Mouse (Mus musculus): ENCODE results near the gene Map6d1. TPM values are rescaled to one million over a fixed set of nuclear protein-coding genes. Genes with fewer than 3 reads are reported as not detected.

Map6d1 gene
- polyA plus RNA-seq, 1 experiment = 1.0 TPM

DNA sequence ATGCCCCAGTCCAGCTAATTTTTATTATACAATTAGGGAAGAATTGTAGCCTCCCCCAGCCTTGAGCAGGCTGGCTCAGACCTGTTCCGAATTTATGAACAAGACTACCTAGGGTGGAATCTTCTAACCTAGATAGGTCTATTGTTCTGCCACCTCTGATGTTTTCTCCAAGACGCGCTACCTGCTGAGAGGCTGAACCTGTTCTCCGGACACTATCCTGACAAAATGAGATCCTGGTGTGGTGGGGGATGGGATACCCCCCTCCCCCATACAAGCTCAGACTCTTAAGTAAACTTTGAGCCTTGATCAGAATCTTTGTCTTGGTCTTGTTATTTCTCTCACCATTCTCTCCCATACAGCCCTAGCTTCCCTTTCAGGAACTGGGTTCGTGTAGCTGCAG lies 16.8 kb upstream of the Map6d1 start:
- Histone ChIP-seq H3K4me3 (ENCODE audit: low read depth, low read length) (no peak overlapping the region), H3K27me3 (ENCODE audit: control insufficient read depth, insufficient read depth, low read length, poor library complexity, severe bottlenecking) (no peaks in the 10 kb centered on the region), H3K27ac (ENCODE audit: insufficient read depth, low read length) (no peak overlapping the region), H3K4me1 (ENCODE audit: control insufficient read depth, insufficient read depth, low read length) (no peaks in the 10 kb centered on the region), H3K9ac (ENCODE audit: low read depth, poor library complexity, severe bottlenecking) (no peak overlapping the region), H3K9me3 (replicated peaks; ENCODE audit: control insufficient read depth, insufficient read depth, low read length, poor library complexity, severe bottlenecking) (peaks cover 5% of the 10 kb centered on the region; the same call in 1 of the 2 replicates), H3K36me3 (ENCODE audit: control insufficient read depth, insufficient read depth, low read length, poor library complexity, severe bottlenecking) (no peaks in the 10 kb centered on the region)
- TF ChIP-seq EP300 (IDR thresholded peaks at IDR 0.05; ENCODE audit: insufficient read depth, low read depth, low read length) (0 out of 2 replicates have a peak, but pooled peaks have one; percentile 20), POLR2A (IDR thresholded peaks at IDR 0.05; ENCODE audit: insufficient read depth, low read length) (no peak)

DNA sequence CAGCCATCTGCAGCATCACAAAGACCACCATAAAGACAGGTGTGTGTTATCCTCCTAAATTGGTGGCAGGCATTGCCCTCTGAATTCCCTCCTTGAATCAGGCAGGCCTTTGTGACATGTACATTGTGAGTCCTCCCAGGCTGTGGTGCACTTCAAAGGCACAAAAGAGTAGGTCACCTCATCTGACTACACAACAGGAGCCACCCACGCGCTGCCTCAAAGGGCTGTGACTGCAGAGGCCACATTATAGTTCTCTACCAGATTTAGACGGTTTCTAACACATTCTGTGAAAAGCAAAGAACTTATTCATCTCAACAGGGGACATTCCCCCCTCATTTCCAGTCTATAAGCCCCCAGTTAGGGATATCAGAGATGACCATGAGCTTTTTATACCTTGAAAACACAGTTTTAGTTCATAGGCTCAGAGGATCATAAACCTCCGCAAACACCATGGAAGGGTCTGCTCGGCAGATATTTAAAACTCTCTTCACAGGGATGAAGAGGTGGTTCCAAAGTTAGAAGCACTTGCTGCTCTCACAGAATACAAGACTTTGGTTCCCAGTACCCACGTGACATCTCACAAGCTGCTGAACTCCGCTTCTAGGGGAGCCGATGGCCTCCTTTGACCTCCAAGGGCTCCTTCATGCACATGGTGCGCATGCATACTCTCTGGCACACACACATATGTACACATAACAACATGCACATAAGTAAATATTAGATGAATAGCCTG lies 7.5 kb upstream of the Map6d1 start:
- Histone ChIP-seq H3K9ac (ENCODE audit: low read depth, poor library complexity, severe bottlenecking) (no peak overlapping the region), H3K4me3 (ENCODE audit: low read depth, low read length) (no peak overlapping the region), H3K27ac (ENCODE audit: insufficient read depth, low read length) (no peak overlapping the region), H3K4me1 (ENCODE audit: control insufficient read depth, insufficient read depth, low read length) (no peaks in the 10 kb centered on the region), H3K27me3 (ENCODE audit: control insufficient read depth, insufficient read depth, low read length, poor library complexity, severe bottlenecking) (no peaks in the 10 kb centered on the region), H3K9me3 (replicated peaks; ENCODE audit: control insufficient read depth, insufficient read depth, low read length, poor library complexity, severe bottlenecking) (0 out of 2 replicates have a peak, but pooled peaks cover 3% of the 10 kb centered on the region), H3K36me3 (ENCODE audit: control insufficient read depth, insufficient read depth, low read length, poor library complexity, severe bottlenecking) (no peaks in the 10 kb centered on the region)
- no peak for TF ChIP-seq CTCF (IDR thresholded peaks at IDR 0.05; ENCODE audit: low read depth, low read length)
- TF ChIP-seq POLR2A (IDR thresholded peaks at IDR 0.05; ENCODE audit: insufficient read depth, low read length) = no peak
- TF ChIP-seq EP300 (IDR thresholded peaks at IDR 0.05; ENCODE audit: insufficient read depth, low read depth, low read length) = no peak

DNA sequence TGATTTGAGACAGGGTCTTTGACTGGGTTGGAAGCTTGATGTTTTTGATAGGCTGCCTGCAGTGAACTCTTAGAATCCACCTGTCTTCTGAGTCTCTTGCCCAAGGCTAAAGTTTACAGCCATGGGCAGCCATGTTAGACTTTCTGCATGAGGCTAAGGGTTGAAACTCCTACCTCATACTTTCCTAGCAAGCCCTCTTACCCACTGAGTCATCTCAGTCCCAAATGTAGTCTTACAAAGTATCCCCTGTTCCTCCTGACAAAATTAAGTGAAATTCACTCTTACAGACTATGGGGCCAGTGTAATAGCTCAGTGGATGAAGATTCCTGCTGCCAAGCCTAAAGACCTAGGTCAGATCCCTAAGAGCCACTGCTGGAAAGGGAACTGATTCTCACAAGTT lies 5.9 kb upstream of the Map6d1 start:
- no peak for TF ChIP-seq CTCF (IDR thresholded peaks at IDR 0.05; ENCODE audit: low read depth, low read length)
- TF ChIP-seq EP300 (IDR thresholded peaks at IDR 0.05; ENCODE audit: insufficient read depth, low read depth, low read length) = no peak
- no peak for TF ChIP-seq POLR2A (IDR thresholded peaks at IDR 0.05; ENCODE audit: insufficient read depth, low read length)

DNA sequence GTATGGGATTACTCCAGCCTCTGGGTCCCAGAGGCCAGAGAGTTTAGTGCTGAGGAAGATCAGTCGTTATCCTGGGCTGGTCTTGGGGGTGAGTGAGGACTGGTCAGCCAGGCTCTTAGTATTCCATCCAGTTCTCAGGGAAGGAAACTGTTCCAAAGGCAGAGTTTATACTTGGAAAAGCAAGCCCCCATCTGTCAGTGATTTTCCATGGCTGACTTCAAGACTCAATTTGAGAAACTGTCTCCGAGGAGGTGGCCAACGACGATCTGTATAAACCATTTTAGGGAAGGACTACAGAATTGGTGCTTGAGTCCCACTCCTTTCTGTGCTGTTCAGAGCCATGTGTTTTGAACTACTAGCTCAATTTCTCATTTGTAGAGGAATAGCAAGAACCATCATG lies 2.5 kb downstream of the Map6d1 start:
- H3K9ac ChIP-seq (ENCODE audit: low read depth, poor library complexity, severe bottlenecking) = no peak overlapping the region
- H3K4me1 ChIP-seq (ENCODE audit: control insufficient read depth, insufficient read depth, low read length) = no peaks in the 10 kb centered on the region
- no peaks in the 10 kb centered on the region for H3K9me3 ChIP-seq (replicated peaks; ENCODE audit: control insufficient read depth, insufficient read depth, low read length, poor library complexity, severe bottlenecking)
- no peaks in the 10 kb centered on the region for H3K27me3 ChIP-seq (ENCODE audit: control insufficient read depth, insufficient read depth, low read length, poor library complexity, severe bottlenecking)
- no peak overlapping the region for H3K27ac ChIP-seq (ENCODE audit: insufficient read depth, low read length)
- H3K36me3 ChIP-seq (ENCODE audit: control insufficient read depth, insufficient read depth, low read length, poor library complexity, severe bottlenecking) = no peaks in the 10 kb centered on the region
- TF ChIP-seq EP300 (IDR thresholded peaks at IDR 0.05; ENCODE audit: insufficient read depth, low read depth, low read length) (no peak), POLR2A (IDR thresholded peaks at IDR 0.05; ENCODE audit: insufficient read depth, low read length) (no peak), CTCF (IDR thresholded peaks at IDR 0.05; ENCODE audit: low read depth, low read length) (no peak)
- H3K4me3 ChIP-seq (ENCODE audit: low read depth, low read length) = no peak overlapping the region

More for the DNA sequence above, 5.9 kb upstream of the Map6d1 start:
- Histone ChIP-seq H3K4me1 (ENCODE audit: control insufficient read depth, insufficient read depth, low read length) (no peaks in the 10 kb centered on the region), H3K4me3 (ENCODE audit: low read depth, low read length) (no peak overlapping the region), H3K27ac (ENCODE audit: insufficient read depth, low read length) (no peak overlapping the region), H3K36me3 (ENCODE audit: control insufficient read depth, insufficient read depth, low read length, poor library complexity, severe bottlenecking) (no peaks in the 10 kb centered on the region), H3K27me3 (ENCODE audit: control insufficient read depth, insufficient read depth, low read length, poor library complexity, severe bottlenecking) (no peaks in the 10 kb centered on the region), H3K9ac (ENCODE audit: low read depth, poor library complexity, severe bottlenecking) (no peak overlapping the region), H3K9me3 (replicated peaks; ENCODE audit: control insufficient read depth, insufficient read depth, low read length, poor library complexity, severe bottlenecking) (no peaks in the 10 kb centered on the region)

DNA sequence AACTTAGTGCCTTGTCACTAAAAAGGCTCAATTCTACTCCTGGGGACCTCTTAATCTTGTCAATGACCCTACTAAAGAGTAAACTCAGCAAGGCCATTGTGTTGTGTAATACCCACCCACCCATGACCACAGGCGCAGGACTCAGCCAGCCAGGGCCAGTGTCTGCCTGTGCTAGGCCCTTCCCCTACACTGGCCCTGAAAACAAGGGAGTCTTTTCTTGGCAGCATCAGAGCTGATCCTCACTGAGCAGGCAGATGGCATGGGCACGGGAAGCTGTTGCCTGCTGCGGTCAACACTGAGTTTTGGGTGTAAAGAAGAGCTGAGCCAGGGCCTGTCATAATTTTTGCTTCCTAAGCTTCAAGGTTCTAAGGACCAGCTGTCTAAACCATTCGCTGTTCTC lies 3.7 kb downstream of the Map6d1 start:
- no peak for TF ChIP-seq CTCF (IDR thresholded peaks at IDR 0.05; ENCODE audit: low read depth, low read length)
- no peak for TF ChIP-seq POLR2A (IDR thresholded peaks at IDR 0.05; ENCODE audit: insufficient read depth, low read length)
- no peak for TF ChIP-seq EP300 (IDR thresholded peaks at IDR 0.05; ENCODE audit: insufficient read depth, low read depth, low read length)
- Histone ChIP-seq H3K36me3 (ENCODE audit: control insufficient read depth, insufficient read depth, low read length, poor library complexity, severe bottlenecking) (no peaks in the 10 kb centered on the region), H3K4me1 (ENCODE audit: control insufficient read depth, insufficient read depth, low read length) (no peaks in the 10 kb centered on the region), H3K4me3 (ENCODE audit: low read depth, low read length) (no peak overlapping the region), H3K27me3 (ENCODE audit: control insufficient read depth, insufficient read depth, low read length, poor library complexity, severe bottlenecking) (no peaks in the 10 kb centered on the region), H3K27ac (ENCODE audit: insufficient read depth, low read length) (no peak overlapping the region), H3K9me3 (replicated peaks; ENCODE audit: control insufficient read depth, insufficient read depth, low read length, poor library complexity, severe bottlenecking) (no peaks in the 10 kb centered on the region), H3K9ac (ENCODE audit: low read depth, poor library complexity, severe bottlenecking) (no peak overlapping the region)

DNA sequence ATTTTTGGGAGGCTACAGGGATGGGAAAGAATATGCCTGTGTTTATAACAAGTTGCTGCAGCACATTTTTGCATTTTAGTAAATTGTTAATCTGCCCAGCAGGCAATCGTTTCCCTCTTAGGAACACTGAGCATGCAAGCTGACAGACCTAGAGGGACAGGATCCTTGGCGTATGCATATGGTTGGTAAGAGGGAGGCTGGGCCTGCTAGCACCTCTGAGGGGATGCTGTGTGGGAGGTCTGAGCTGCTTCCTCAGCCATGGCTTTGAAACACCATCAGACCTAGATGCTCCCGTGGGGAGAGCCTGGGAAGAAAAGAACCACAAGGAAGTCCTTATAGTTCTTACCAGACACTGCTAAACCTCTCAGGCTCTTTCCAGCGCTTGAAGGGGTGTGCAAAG lies 6.8 kb downstream of the Map6d1 start:
- H3K27me3 ChIP-seq (ENCODE audit: control insufficient read depth, insufficient read depth, low read length, poor library complexity, severe bottlenecking) = no peaks in the 10 kb centered on the region
- no peak overlapping the region for H3K27ac ChIP-seq (ENCODE audit: insufficient read depth, low read length)
- no peak overlapping the region for H3K9ac ChIP-seq (ENCODE audit: low read depth, poor library complexity, severe bottlenecking)
- no peaks in the 10 kb centered on the region for H3K9me3 ChIP-seq (replicated peaks; ENCODE audit: control insufficient read depth, insufficient read depth, low read length, poor library complexity, severe bottlenecking)
- peaks cover 12% of the 10 kb centered on the region; the same call in 1 of the 2 replicates for H3K36me3 ChIP-seq (ENCODE audit: control insufficient read depth, insufficient read depth, low read length, poor library complexity, severe bottlenecking)
- H3K4me3 ChIP-seq (ENCODE audit: low read depth, low read length) = no peak overlapping the region
- H3K4me1 ChIP-seq (ENCODE audit: control insufficient read depth, insufficient read depth, low read length) = no peaks in the 10 kb centered on the region
- TF ChIP-seq EP300 (IDR thresholded peaks at IDR 0.05; ENCODE audit: insufficient read depth, low read depth, low read length) (no peak), POLR2A (IDR thresholded peaks at IDR 0.05; ENCODE audit: insufficient read depth, low read length) (no peak), CTCF (IDR thresholded peaks at IDR 0.05; ENCODE audit: low read depth, low read length) (no peak)

Data from ES-Bruce4 (cell line).